Mouse (Mus musculus) limb, embryonic 15.5 days (tissue): ENCODE data around the gene F2. TPM values are rescaled to one million over a fixed set of nuclear protein-coding genes. Genes with fewer than 3 reads are reported as not detected.

Experiments
- ATAC-seq: fragments of 200-750 bp; cut with Nextera tagmentation; 2 replicates; pipeline ENCODE4 v1.8.0; 2017; ENCODE audit warnings: low read depth, moderate TSS enrichment; ENCODE audit not compliant: insufficient number of reproducible peaks, low FRiP score, low TSS enrichment
- H3K27ac ChIP-seq: fragments of 300-500 bp; sonication (generic); 2 replicates; pipeline ENCODE4 v1.5.1; 2015; ENCODE audit warnings: moderate library complexity, mild to moderate bottlenecking, inconsistent platforms
- H3K27me3 ChIP-seq: fragments of 300-500 bp; sonication (generic); 2 replicates; pipeline ENCODE4 v1.6.1; 2015; ENCODE audit warnings: inconsistent platforms
- H3K36me3 ChIP-seq: fragments of 300-500 bp; sonication (generic); 2 replicates; pipeline ENCODE4 v1.6.1; 2015; ENCODE audit warnings: inconsistent platforms
- H3K4me1 ChIP-seq: fragments of 300-500 bp; sonication (generic); 2 replicates; pipeline ENCODE4 v1.6.1; 2015; ENCODE audit warnings: inconsistent platforms
- H3K4me2 ChIP-seq: fragments of 300-500 bp; sonication (generic); 2 replicates; pipeline ENCODE4 v1.6.1; 2015; ENCODE audit warnings: mild to moderate bottlenecking, inconsistent platforms
- H3K4me3 ChIP-seq: fragments of 300-500 bp; sonication (generic); 2 replicates; pipeline ENCODE4 v1.5.1; 2015; ENCODE audit warnings: mild to moderate bottlenecking, inconsistent platforms
- H3K9ac ChIP-seq: fragments of 300-500 bp; sonication (generic); 2 replicates; pipeline ENCODE4 v1.6.1; 2015; ENCODE audit warnings: inconsistent platforms
- H3K9me3 ChIP-seq: fragments of 300-500 bp; sonication (generic); 2 replicates; pipeline ENCODE4 v1.6.1; 2016; ENCODE audit warnings: inconsistent platforms
- WGBS: fragments of 180-500 bp; shearing (Covaris S2); methylation state at CpG from one replicate; pipeline ENCODE4 v1.1.7; 2015; 5-methylcytosine and 5-hydroxymethylcytosine counted together
- polyA plus RNA-seq: library from polyadenylated mRNA; unstranded; fragments of >200 nt; fragmentation: Nextera tagmentation; extraction: Ambion mirVana; gene quantifications from 2 replicates; pipeline ENCODE4 v1.2.1, GENCODE M21; 2015

F2 gene
- polyA plus RNA-seq, 1 experiment from 2014 or later, result 1.8 TPM

DNA sequence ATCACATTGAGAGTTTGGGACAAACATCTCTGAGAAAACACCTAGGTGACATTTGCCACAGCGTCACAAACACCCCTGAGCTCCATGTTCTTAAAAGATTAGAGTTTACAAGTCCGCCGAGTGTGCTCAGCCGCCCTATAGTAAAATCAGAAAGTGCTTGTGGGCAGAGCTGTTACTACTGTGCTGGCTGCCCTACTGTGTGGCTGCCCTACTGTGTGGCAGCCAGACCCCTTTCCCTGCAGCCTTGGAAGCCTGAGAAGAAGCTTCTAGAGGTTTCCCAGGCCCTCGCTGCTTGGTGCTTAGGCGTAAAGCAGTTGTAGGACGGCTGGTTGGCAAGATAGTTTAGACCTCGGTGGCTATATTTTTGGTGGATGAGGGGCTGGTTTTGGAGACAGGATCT lies 23.4 kb upstream of the F2 start:
- Histone ChIP-seq H3K4me2 (no peak overlapping the region), H3K9me3 (no peaks in the 10 kb centered on the region), H3K4me1 (no peaks in the 10 kb centered on the region), H3K27ac (no peak overlapping the region), H3K4me3 (no peak overlapping the region), H3K9ac (no peak overlapping the region), H3K36me3 (peaks cover 95% of the 10 kb centered on the region), H3K27me3 (no peaks in the 10 kb centered on the region)
- WGBS, result 95% methylated on average over 8 of the region's 8 CpGs
- ATAC-seq, result no peak

DNA sequence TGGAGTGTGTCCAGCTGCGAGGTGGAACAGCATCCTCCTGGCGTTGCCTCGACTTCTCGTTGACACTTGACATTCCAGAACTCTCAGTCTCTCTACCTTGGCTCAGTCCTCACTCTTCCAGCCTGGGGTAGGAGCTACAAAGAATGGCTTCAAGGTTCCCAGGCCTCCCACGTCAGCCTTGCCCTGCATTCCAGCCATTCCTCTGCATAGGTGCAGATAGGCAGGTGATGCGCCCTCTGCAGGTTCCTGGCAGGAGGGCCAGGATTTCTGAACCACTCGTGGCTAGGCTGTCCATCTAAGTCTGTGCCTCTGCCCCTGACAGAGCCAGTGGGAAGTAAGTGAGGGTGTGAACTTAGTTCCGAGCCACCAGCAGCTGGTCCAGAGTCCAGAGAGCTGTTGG lies 20.6 kb upstream of the F2 start:
- H3K9ac ChIP-seq, result no peak overlapping the region
- H3K4me2 ChIP-seq, result no peak overlapping the region
- H3K4me1 ChIP-seq, result peaks cover 3% of the 10 kb centered on the region; the same call in 1 of the 2 replicates
- peaks cover 85% of the 10 kb centered on the region for H3K36me3 ChIP-seq
- no peak overlapping the region for H3K27ac ChIP-seq
- H3K27me3 ChIP-seq, result no peaks in the 10 kb centered on the region
- ATAC-seq, result no peak
- no peak overlapping the region for H3K4me3 ChIP-seq
- H3K9me3 ChIP-seq, result no peaks in the 10 kb centered on the region
- 63% methylated on average over 8 of the region's 8 CpGs for WGBS

DNA sequence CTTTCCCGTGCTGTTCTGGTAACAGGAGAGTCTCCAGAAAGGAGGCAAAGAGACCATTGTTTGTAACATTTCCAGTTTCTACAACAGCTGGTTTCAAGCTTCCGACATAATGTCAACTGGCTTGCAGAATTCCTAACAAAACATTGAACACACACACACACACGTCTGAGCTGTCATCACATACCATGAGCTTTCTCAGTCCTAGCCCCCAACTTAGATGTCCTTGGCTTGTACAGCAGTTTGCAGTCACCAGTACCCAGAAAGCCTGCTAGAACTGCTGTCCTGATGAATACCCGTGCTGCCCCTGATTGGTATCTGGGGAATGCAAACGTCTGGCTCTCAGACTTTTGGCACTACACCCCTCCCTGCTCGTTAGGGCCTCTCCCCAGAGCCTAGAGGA lies 19.6 kb upstream of the F2 start:
- Histone ChIP-seq H3K9ac (no peak overlapping the region), H3K4me3 (no peak overlapping the region), H3K36me3 (peaks cover 77% of the 10 kb centered on the region), H3K27ac (no peak overlapping the region), H3K4me2 (no peak overlapping the region), H3K4me1 (peaks cover 12% of the 10 kb centered on the region), H3K9me3 (no peaks in the 10 kb centered on the region), H3K27me3 (no peaks in the 10 kb centered on the region)
- WGBS, result 56% methylated on average over 6 of the region's 6 CpGs
- ATAC-seq, result no peak

DNA sequence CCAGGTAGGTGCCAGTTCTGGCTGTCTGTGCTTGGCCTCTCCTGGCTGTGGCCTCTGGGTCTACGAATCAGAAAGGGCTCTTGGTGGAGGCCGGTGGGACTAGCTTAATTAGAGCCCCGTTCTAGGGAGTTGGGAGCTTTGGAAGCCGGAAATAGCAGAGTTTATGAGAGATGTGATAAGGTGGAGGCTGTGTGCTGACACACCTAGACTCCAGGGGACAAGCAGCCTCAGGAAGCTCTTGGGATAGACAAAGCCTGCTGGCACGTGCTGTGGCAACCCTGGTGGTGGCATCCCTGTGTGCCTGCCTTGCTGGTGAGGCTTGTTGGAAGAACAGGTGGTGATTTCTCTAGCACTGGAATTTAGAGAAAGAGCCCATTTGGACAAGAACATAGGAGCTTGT lies 19.2 kb upstream of the F2 start:
- no peaks in the 10 kb centered on the region for H3K9me3 ChIP-seq
- no peak overlapping the region for H3K4me2 ChIP-seq
- ATAC-seq, result no peak
- peaks cover 76% of the 10 kb centered on the region for H3K36me3 ChIP-seq
- no peak overlapping the region for H3K9ac ChIP-seq
- H3K4me3 ChIP-seq, result no peak overlapping the region
- 78% methylated on average over 5 of the region's 5 CpGs for WGBS
- H3K27me3 ChIP-seq, result no peaks in the 10 kb centered on the region
- H3K27ac ChIP-seq, result no peak overlapping the region
- H3K4me1 ChIP-seq, result peaks cover 15% of the 10 kb centered on the region

DNA sequence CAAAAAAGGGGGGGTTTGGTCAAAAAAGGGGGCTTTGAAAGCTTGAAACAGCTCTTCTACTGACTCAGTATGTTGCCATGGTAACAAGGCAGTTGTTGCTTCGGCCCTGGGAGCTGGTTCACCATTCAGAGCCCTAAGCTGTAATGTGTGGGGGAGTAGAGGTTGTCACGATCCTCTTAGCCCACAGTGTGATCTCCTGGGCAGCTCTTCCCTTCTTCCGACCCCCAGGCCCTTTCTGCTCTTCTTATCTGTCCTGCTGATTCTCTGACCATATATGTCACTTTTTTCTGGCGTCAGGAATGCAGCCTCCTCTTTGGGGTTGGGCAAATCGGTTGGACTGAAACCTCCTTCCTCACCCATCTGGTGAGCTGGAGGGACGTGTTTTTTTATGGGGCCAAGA lies 16.6 kb upstream of the F2 start:
- Histone ChIP-seq H3K9me3 (no peaks in the 10 kb centered on the region), H3K27ac (no peak overlapping the region), H3K4me3 (no peak overlapping the region), H3K4me2 (no peak overlapping the region), H3K4me1 (peaks cover 25% of the 10 kb centered on the region), H3K9ac (no peak overlapping the region), H3K36me3 (peaks cover 53% of the 10 kb centered on the region), H3K27me3 (no peaks in the 10 kb centered on the region)
- 63% methylated on average over 6 of the region's 6 CpGs for WGBS
- ATAC-seq, result no peak

DNA sequence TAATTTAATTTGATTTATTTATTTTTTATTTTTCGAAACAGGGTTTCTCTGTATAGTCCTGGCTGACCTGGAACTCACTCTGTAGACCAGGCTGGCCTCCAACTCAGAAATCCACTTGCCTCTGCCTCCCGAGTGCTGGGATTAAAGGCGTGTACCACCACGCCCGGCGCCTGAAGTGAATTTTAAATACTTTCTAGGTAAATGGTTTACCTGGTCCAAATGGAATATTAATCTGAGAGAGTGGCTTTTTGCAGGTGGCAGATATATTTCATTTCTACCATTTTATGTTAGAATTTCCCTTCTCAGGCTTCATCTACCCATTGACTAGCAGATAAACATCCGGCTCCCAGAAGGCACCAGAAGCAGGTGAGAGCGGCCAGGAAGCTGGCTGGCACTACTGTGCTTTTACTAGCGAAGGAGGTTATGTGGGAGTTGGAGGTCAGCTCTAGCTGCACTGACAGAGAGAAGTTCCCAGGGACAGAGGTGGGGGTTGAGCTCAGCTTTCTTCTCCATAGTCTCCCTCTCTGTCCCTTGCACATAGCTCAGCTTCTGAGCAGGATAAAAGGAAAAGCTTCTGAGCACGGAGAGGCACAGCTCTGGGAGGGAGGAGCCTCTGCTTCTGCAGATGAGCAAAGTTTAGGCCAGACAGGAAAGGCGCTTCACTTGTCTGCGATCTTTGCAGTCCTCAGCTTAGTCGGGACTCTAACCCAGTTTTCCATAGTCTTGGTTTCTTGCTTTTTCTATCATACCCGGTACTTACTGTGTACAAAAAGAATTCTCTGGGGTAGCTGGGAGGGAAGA lies 15.4 kb upstream of the F2 start:
- H3K4me3 ChIP-seq, result no peak overlapping the region
- H3K27me3 ChIP-seq, result no peaks in the 10 kb centered on the region
- 89% methylated on average over 14 of the region's 14 CpGs for WGBS
- H3K9ac ChIP-seq, result no peak overlapping the region
- H3K4me2 ChIP-seq, result no peak overlapping the region
- H3K9me3 ChIP-seq, result no peaks in the 10 kb centered on the region
- no peak overlapping the region for H3K27ac ChIP-seq
- peaks cover 53% of the 10 kb centered on the region for H3K36me3 ChIP-seq
- peaks cover 25% of the 10 kb centered on the region for H3K4me1 ChIP-seq
- ATAC-seq, result no peak

DNA sequence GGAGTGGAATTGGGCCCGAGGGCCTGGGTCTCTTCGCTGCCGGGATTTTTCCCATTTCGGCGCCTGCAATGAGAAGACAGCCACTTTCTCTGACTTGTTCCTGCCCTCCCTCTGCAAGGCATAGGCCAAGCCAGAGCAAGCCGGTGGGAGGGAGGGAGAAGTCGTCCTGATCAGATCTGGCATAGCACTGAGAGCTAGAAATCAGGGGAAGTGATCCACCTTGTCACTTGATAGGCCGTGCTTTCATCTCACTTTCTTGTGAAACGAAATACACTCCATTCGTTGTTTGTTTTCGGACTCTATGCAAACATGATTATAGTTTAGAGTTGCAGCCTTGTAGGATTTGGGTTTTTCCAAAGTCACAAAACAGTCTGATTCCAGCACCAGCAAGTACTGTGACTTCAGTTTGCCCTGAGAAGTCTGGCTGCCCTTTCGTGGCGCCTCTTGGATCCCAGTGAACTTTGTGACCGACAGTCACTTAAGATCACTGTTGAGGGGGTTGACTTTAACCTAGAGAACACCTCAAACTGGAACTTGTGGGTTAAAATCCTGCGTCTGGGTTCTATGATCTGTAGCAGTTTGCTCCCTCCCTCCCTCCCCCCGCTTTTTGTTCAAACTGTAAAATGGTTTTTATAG lies 14.3 kb upstream of the F2 start:
- peak overlapping the region; percentile 94 for H3K27ac ChIP-seq
- no peaks in the 10 kb centered on the region for H3K9me3 ChIP-seq
- H3K4me1 ChIP-seq, result peaks cover 25% of the 10 kb centered on the region
- peak overlapping the region; percentile 58 for H3K9ac ChIP-seq
- peaks cover 53% of the 10 kb centered on the region for H3K36me3 ChIP-seq
- peak overlapping the region; percentile 73 for H3K4me3 ChIP-seq
- ATAC-seq, result no peak
- no peaks in the 10 kb centered on the region for H3K27me3 ChIP-seq
- peak overlapping the region; percentile 65 for H3K4me2 ChIP-seq
- 10% methylated on average over 16 of the region's 16 CpGs for WGBS

DNA sequence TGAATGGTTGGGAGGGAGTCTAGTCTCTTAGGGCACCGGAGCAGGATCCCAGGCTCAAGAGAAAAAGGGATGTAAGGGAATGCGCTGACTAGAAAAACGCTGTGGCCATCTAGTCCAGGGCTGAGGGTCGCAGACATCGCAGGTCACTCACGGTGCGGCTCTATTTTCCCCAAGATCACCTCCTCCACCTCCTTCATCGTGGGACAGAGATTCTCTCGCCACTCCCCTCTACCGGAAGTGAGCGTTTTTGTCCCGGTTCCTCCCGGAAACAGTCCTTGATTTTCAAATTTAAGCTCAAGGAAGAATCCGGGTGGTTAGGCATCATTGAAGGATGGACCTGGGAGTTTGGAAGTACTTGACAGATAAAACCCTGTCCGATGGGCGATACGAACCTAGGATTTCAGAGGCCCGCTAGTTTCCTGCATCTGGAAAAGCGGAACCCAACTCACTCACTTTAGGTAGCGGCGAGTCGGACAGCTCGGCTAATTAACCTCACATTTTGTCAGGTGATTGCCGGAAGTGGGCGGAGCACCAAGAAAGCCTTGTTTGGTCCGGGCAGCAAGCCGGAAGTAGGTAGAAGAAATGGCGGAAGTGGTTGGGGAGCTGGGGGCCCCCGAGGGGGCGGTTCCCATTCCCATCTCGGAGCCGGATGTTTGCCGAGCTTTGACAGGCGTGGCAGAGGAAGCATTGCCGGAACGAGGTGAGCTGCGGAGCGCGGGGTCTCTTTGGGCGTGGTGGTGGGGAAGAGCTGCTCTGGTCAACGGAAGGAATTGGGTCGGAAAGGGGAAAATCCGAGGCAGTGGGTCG lies 13.5 kb upstream of the F2 start, which contains the start of the genes Zfp408 and Arhgap1:
Gene Zfp408, minus strand, starts transcription at position 239 of the 807 bp plus-strand sequence.
Gene Arhgap1, plus strand, starts transcription at position 308 of the 807 bp plus-strand sequence.
- peak within 1 kb of the TSS; percentile 73 for H3K4me3 ChIP-seq
- H3K36me3 ChIP-seq, result peaks cover 53% of the 10 kb centered on the region
- H3K4me2 ChIP-seq, result peak within 1 kb of the TSS; percentile 94
- peak; percentile 90 for ATAC-seq
- no peaks in the 10 kb centered on the region for H3K27me3 ChIP-seq
- H3K27ac ChIP-seq, result peak within 1 kb of the TSS; percentile 94
- no peaks in the 10 kb centered on the region for H3K9me3 ChIP-seq
- WGBS, result under 1% methylated on average over 44 of the region's 44 CpGs
- peaks cover 25% of the 10 kb centered on the region for H3K4me1 ChIP-seq
- peak within 1 kb of the TSS; percentile 92 for H3K9ac ChIP-seq

DNA sequence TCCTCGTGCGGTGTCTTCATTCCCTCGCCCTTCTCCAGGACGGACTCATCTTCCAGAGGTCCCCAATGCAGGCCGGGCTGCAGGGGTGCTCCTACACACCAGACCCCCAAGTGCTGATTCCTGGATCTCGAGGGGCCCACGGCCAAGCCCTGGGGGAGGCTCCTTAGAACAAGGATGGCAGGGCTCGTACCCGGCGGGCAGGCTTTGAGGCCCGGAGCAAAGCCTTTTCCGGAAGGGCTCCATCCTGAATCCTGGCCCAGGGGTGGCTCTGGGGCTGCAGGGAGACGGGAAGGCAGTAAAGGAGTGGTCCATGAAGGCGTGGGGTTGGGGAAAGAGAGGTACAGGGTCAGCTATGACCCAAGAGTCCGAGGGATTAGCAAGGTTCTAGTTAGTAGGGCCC lies 12.9 kb upstream of the F2 start:
- H3K9ac ChIP-seq, result peak overlapping the region; percentile 92
- no peak for ATAC-seq
- peaks cover 25% of the 10 kb centered on the region for H3K4me1 ChIP-seq
- no peaks in the 10 kb centered on the region for H3K9me3 ChIP-seq
- H3K4me2 ChIP-seq, result peak overlapping the region; percentile 94
- H3K27me3 ChIP-seq, result no peaks in the 10 kb centered on the region
- peak overlapping the region; percentile 73 for H3K4me3 ChIP-seq
- peak overlapping the region; percentile 94 for H3K27ac ChIP-seq
- WGBS, result 3% methylated on average over 15 of the region's 15 CpGs
- H3K36me3 ChIP-seq, result peaks cover 53% of the 10 kb centered on the region

DNA sequence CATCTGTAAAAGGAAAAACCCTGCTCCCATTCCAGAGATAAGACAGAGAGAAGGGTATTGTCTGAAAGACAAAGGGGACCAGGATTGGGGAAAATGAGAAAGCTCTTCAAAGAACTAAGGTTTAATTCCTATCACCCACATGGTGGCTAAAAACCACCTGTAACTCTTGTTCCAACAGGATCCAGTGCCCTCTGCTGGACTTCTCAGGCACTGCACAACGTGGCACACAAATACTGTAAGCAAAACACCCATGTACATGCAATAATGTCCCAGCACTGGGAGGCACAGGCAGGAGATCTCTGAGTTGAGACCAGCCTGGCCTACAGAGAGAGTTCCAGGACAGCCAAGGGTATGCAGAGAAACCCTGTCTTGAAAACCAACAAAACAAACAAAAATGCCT lies 10.5 kb upstream of the F2 start:
- Histone ChIP-seq H3K9me3 (no peaks in the 10 kb centered on the region), H3K36me3 (peaks cover 60% of the 10 kb centered on the region), H3K27me3 (no peaks in the 10 kb centered on the region), H3K4me1 (peaks cover 21% of the 10 kb centered on the region), H3K4me3 (no peak overlapping the region), H3K27ac (no peak overlapping the region), H3K9ac (no peak overlapping the region), H3K4me2 (no peak overlapping the region)
- ATAC-seq, result no peak
- 19% methylated on average over 1 of the region's 1 CpGs for WGBS

DNA sequence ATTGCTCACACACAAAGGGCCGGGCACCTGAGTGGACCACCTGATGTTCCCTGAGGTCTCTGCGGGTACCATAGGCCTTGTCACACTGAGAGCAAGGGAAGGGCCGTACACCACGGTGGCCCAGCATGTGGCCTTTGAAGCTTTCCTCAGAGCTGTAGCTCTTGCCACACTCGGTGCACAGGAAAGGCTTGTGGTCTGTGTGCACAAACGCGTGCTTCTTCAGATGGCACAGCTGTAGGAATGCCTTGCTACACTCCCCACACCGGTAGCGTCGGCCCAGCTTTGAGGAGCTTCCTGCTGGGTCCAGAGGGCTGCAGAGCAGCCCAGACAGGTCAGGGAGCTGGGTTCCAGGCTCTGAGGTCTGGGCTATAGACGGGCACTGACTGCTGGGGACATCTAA lies 9.6 kb upstream of the F2 start:
- H3K4me2 ChIP-seq, result no peak overlapping the region
- H3K4me1 ChIP-seq, result peaks cover 13% of the 10 kb centered on the region
- H3K27ac ChIP-seq, result no peak overlapping the region
- no peaks in the 10 kb centered on the region for H3K27me3 ChIP-seq
- H3K4me3 ChIP-seq, result no peak overlapping the region
- peaks cover 64% of the 10 kb centered on the region for H3K36me3 ChIP-seq
- no peaks in the 10 kb centered on the region for H3K9me3 ChIP-seq
- WGBS, result 94% methylated on average over 11 of the region's 11 CpGs
- H3K9ac ChIP-seq, result no peak overlapping the region
- no peak for ATAC-seq

DNA sequence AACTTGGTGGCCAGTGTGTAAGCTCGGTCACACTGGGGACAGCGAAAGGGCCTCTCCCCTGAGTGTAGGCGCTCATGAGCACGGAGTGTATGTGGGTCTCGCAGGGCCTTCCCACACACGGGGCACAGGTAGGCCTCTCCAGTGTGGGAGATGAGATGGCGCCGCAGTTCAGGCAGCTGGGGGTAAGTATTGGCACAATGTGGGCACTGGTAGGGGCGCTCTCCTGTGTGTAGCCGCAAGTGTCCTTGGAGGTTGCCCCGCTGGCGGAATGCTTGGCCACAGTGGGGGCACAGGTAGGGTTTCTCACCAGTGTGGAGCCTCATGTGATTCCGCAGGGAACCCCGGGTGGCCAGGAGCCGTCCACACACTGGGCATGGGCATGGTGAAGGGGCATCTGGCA lies 9.1 kb upstream of the F2 start:
- Histone ChIP-seq H3K4me3 (no peak overlapping the region), H3K4me2 (no peak overlapping the region), H3K9ac (no peak overlapping the region), H3K36me3 (peaks cover 64% of the 10 kb centered on the region), H3K27me3 (no peaks in the 10 kb centered on the region), H3K4me1 (peaks cover 10% of the 10 kb centered on the region), H3K27ac (no peak overlapping the region), H3K9me3 (no peaks in the 10 kb centered on the region)
- ATAC-seq, result no peak
- WGBS, result 97% methylated on average over 15 of the region's 15 CpGs
